Mouse (Mus musculus) inflammation-experienced regulatory T-cells (primary cell): ENCODE data around the gene Tcl1b5. TPM values are rescaled to one million over a fixed set of nuclear protein-coding genes. Genes with fewer than 3 reads are reported as not detected.

Source experiments
- polyA plus RNA-seq, 2 experiments: library from polyadenylated mRNA; unstranded; fragments of 100-300 nt; shearing (Covaris generic); gene quantifications; one replicate each; pipeline ENCODE4 v1.2.1; 2017

The Tcl1b5 gene
- polyA plus RNA-seq, result under 1 TPM in 1 of 2 experiments, not detected in 1; 0.36 TPM

GRCm38 (mm10) chr12:105176044-105176443 is at the start of gene Tcl1b5:
Gene Tcl1b5, plus strand, starts transcription at chr12:105176344.

GRCm38 (mm10) chr12:105145714-105146113 is 30.4 kb upstream of the Tcl1b5 start, which contains the start of gene Tcl1b2:
Gene Tcl1b2, plus strand, starts transcription at chr12:105146014.

GRCm38 (mm10) chr12:105159390-105159789 is 16.8 kb upstream of the Tcl1b5 start, which contains the start of gene Tcl1b1:
Gene Tcl1b1, plus strand, starts transcription at chr12:105159690.

GRCm38 (mm10) chr12:105190743-105191142 is 14.6 kb downstream of the Tcl1b5 start, which contains the start of gene Tcl1b3:
Gene Tcl1b3, plus strand, starts transcription at chr12:105191043.

GRCm38 (mm10) chr12:105201657-105202056 is 25.5 kb downstream of the Tcl1b5 start, which contains the start of gene Tcl1b4:
Gene Tcl1b4, plus strand, starts transcription at chr12:105201957.

GRCm38 (mm10) chr12:105222601-105223319 is 46.6 kb downstream of the Tcl1b5 start, which contains the start of gene Tcl1:
Gene Tcl1, minus strand, starts transcription at chr12:105222793.

Other genes starting within 250 kb of the Tcl1b5 start
- 1 to 10 TPM; 6.2 to 9.8 TPM for gene Syne3, start 166.5 kb upstream of the Tcl1b5 start, polyA plus RNA-seq
- 10 to 100 TPM; 86.0 to 97.7 TPM for gene Glrx5, start 143.7 kb upstream of the Tcl1b5 start, polyA plus RNA-seq
- not detected for gene Tcl1b2, start 30.3 kb upstream of the Tcl1b5 start, polyA plus RNA-seq
- not detected for gene Tcl1b1, start 16.7 kb upstream of the Tcl1b5 start, polyA plus RNA-seq
- not detected for gene Tcl1b3, start 14.7 kb downstream of the Tcl1b5 start, polyA plus RNA-seq
- under 1 TPM in 1 of 2 experiments, not detected in 1; 0.51 TPM for gene Tcl1b4, start 25.6 kb downstream of the Tcl1b5 start, polyA plus RNA-seq
- under 1 TPM in 1 of 2 experiments, not detected in 1; 0.75 TPM for gene Tcl1, start 46.4 kb downstream of the Tcl1b5 start, polyA plus RNA-seq
- not detected for gene Tunar, start 157.5 kb downstream of the Tcl1b5 start, polyA plus RNA-seq